Mouse (Mus musculus): ENCODE measurements at regions not wholly inside any gene's neighbourhood (a gene's known extent, or its start where the extent isn't known, plus 50 kb on each side); places are given as distances from the start of the nearest gene placed in this dataset.

GRCm38 (mm10) chr12:32766575-32766974 is 52.8 kb upstream of the Nampt start:
- TF ChIP-seq CTCF (IDR thresholded peaks at IDR 0.05; ENCODE audit: control insufficient read depth, insufficient read depth, insufficient replicate concordance, low read depth, low read length) (no peak), POLR2A (IDR thresholded peaks at IDR 0.05; ENCODE audit: control insufficient read depth, low read depth, low read length) (no peak)
